Mouse (Mus musculus) small intestine, adult 2 months (tissue): ENCODE results near the gene Inpp5a. TPM values are rescaled to one million over a fixed set of nuclear protein-coding genes. Genes with fewer than 3 reads are reported as not detected.

ENCODE experiments used
- H3K27ac ChIP-seq: fragments of 200-500 bp; 2 replicates; pipeline ENCODE4 v1.5.1; 2012; ENCODE audit warnings: low read depth, low read length, control low read depth, inconsistent platforms; ENCODE audit not compliant: insufficient read depth
- H3K27me3 ChIP-seq: fragments of 200-500 bp; 2 replicates; pipeline ENCODE4 v1.6.1; 2012; ENCODE audit warnings: mild to moderate bottlenecking, moderate library complexity, low read length, inconsistent platforms; ENCODE audit not compliant: control insufficient read depth, insufficient read depth
- H3K36me3 ChIP-seq: fragments of 200-500 bp; 2 replicates; pipeline ENCODE4 v1.6.1; 2012; ENCODE audit warnings: mild to moderate bottlenecking, low read length, control low read depth, inconsistent platforms; ENCODE audit not compliant: control insufficient read depth, insufficient read depth
- H3K4me1 ChIP-seq: fragments of 200-500 bp; 2 replicates; pipeline ENCODE4 v1.6.1; 2012; ENCODE audit warnings: low read length, inconsistent platforms, mixed read lengths; ENCODE audit not compliant: control insufficient read depth, insufficient read depth, insufficient read length
- H3K4me3 ChIP-seq: fragments of 200-500 bp; 2 replicates; pipeline ENCODE4 v1.5.1; 2012; ENCODE audit warnings: low read depth, mild to moderate bottlenecking, control low read depth, inconsistent platforms, low read length, moderate library complexity
- CTCF ChIP-seq: fragments of 200-500 bp; IDR thresholded peaks from 2 replicates; pipeline ENCODE4 v1.5.1; 2012; ENCODE audit warnings: low read depth, mild to moderate bottlenecking, control low read depth, inconsistent platforms, low read length, moderate library complexity, mixed read lengths; ENCODE audit not compliant: insufficient replicate concordance, insufficient read length; ENCODE audit errors: extremely low read depth
- POLR2A ChIP-seq: fragments of 200-500 bp; IDR thresholded peaks from 2 replicates; pipeline ENCODE4 v1.6.1; 2012; ENCODE audit warnings: low read depth, mild to moderate bottlenecking, control low read depth, inconsistent platforms, low read length, moderate library complexity
- WGBS: fragments of 180-500 bp; shearing (Covaris S2); methylation state at CpG from one replicate; pipeline ENCODE4 v1.1.7; 2018; 5-methylcytosine and 5-hydroxymethylcytosine counted together
- polyA plus RNA-seq: library from polyadenylated mRNA; depleted of rRNA; stranded (reverse); fragments of >200 nt; gene quantifications from 2 replicates; pipeline ENCODE4 v1.2.3, GENCODE M21; 2012

The Inpp5a gene
- polyA plus RNA-seq, 1 experiment = 56.6 TPM

DNA sequence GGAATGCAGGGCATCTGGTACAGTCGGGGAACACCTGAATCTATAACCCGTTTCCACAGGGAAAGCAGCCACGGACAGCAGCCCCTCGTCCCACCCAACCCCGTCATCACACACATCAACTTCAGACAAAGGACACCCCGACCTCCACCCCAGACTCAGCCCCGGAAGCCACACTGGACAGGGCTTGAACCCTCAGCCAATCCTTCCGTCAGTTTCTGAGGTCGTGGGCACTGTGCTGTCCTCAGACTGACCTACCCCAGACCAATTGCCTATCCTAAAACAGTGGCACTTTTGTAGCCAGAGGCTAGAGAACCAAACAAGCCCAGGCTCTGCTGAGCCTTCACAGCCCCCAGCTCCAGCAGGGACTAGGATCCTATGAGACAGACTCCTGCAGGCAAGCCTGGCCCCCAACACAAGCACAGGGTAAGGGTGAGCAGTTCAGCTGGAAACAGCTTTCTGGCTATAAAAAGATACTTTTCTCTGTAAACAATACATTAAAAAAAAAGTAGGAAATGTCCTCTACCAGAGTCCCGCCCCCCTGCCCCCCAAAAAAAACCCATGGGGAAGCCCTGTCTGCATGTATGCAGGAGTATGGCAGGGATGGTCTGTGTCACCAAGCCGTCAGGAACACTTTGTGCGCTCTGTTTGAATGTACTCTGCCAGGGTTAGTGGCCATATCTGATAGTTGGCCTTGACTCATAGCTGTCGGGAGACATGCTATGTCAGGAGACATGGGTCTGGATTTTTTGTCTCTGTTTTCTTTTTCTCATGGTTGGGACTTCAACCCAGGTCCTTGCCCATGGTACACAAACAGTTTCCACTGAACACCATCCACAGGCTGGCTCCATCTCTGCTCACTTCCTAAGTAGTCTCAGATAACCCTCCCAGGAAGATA lies 23.7 kb upstream of the Inpp5a start:
- peak overlapping the region; percentile 43 for H3K27ac ChIP-seq
- WGBS = 80% methylated on average over 13 of the region's 13 CpGs
- no peak overlapping the region for H3K4me3 ChIP-seq
- H3K27me3 ChIP-seq = no peaks in the 10 kb centered on the region
- peaks cover 57% of the 10 kb centered on the region for H3K4me1 ChIP-seq
- TF ChIP-seq POLR2A (no peak), CTCF (no peak)
- H3K36me3 ChIP-seq = no peaks in the 10 kb centered on the region

DNA sequence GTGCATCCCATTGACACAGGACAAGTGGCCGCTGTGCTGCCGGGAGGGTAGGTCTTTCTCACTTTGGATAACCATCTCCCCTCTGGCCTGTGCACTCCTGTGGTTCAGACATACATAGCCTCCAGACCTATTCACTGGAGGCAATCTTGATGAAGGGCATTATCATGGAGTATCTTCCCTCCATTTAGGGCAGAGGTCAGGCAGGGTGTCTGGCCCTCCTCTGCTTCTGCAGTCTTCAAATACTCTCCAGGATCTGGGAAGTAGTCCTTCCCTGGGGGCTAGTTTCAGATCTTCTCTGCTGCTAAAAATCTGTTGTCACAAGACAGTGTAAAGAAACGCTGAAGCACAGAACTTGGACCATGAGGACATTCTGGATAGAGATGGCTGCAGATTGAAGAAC lies 22.8 kb upstream of the Inpp5a start:
- Histone ChIP-seq H3K4me3 (no peak overlapping the region), H3K36me3 (no peaks in the 10 kb centered on the region), H3K27me3 (no peaks in the 10 kb centered on the region), H3K4me1 (peaks cover 63% of the 10 kb centered on the region), H3K27ac (peak overlapping the region; percentile 43)
- TF ChIP-seq POLR2A (no peak), CTCF (no peak)
- WGBS = 88% methylated on average over 3 of the region's 3 CpGs

DNA sequence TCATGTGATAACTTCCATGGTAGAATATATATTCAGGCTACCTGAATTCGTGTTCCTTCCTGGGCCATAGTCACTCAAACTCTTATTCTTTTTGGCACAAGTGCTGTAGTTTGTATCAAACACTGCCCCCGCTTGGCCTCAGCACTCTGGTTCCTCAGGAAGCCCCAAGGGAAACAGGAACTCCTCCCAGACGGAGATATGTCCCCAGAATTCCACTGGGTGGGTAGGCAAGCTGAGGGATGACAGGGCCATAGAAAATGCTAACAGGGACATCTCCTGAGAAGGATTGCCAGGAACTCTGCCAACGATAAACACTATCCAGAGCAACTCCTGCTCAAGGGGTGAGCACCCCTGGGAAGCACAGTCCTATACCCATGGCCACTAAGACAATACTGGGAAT lies 22.4 kb upstream of the Inpp5a start:
- H3K36me3 ChIP-seq = no peaks in the 10 kb centered on the region
- peaks cover 66% of the 10 kb centered on the region for H3K4me1 ChIP-seq
- H3K27me3 ChIP-seq = no peaks in the 10 kb centered on the region
- WGBS = 76% methylated on average over 4 of the region's 4 CpGs
- no peak overlapping the region for H3K4me3 ChIP-seq
- TF ChIP-seq CTCF = no peak
- no peak for TF ChIP-seq POLR2A
- H3K27ac ChIP-seq = 0 out of 2 replicates have a peak overlapping the region, but pooled peaks have one; percentile 43

DNA sequence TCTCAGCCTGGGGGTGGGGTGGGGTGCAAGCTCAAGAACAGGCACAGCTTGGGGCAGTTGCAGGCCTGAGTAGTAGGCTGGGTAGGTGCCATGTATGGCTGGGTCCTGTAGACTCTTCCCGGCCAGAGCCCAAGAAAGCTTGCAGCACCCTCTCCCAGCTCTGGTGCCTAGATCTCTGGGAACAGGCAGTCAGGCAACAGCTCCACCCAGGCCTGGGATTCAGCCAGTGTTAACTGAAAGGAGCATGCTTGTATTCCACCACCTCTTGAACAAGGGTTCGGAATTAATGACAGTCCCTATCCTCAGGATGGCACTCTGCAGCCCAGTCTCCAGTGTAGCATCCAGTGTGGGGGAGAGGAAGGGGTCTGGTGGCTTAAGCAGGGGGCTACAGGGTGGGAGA lies 20.7 kb upstream of the Inpp5a start:
- Histone ChIP-seq H3K4me3 (no peak overlapping the region), H3K27me3 (no peaks in the 10 kb centered on the region), H3K4me1 (peaks cover 68% of the 10 kb centered on the region), H3K36me3 (no peaks in the 10 kb centered on the region), H3K27ac (peak overlapping the region; percentile 73)
- 32% methylated on average over 2 of the region's 2 CpGs for WGBS
- no peak for TF ChIP-seq POLR2A

DNA sequence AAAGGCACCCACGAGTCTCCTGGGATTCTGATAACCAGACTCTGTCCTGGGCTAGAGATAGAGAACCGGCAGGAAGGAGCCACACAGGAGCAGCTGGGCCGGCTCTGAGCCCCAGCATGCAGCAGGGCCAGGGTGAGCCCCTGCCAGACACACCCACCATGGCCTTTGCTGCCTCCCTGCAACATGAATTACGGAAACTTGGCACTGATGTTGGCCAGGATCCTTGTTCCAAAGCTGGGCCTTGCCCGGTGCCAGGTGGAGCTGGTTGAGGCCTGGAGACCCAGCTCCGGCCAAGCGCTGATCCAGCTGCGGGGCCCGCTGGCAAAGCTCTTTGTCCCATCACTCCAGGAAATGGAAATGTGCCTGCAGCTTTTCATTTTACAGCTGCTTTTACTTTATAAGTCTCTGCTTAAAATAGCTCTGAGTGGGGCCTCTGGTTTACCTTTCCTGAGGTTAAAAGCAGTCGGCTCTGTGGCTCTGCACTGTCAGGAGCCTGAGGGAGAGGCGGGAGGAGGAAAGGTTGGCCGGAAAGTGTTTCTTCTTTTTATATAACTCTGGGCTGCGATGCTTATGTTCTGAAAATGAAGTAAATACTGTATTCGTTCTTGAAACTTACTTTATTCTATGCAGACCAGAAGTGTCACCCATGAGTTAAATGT lies 20.1 kb upstream of the Inpp5a start:
- H3K27ac ChIP-seq = peak overlapping the region; percentile 73
- H3K4me3 ChIP-seq = no peak overlapping the region
- H3K27me3 ChIP-seq = no peaks in the 10 kb centered on the region
- TF ChIP-seq POLR2A = no peak
- no peak for TF ChIP-seq CTCF
- H3K36me3 ChIP-seq = no peaks in the 10 kb centered on the region
- H3K4me1 ChIP-seq = peaks cover 62% of the 10 kb centered on the region
- 14% methylated on average over 14 of the region's 14 CpGs for WGBS

DNA sequence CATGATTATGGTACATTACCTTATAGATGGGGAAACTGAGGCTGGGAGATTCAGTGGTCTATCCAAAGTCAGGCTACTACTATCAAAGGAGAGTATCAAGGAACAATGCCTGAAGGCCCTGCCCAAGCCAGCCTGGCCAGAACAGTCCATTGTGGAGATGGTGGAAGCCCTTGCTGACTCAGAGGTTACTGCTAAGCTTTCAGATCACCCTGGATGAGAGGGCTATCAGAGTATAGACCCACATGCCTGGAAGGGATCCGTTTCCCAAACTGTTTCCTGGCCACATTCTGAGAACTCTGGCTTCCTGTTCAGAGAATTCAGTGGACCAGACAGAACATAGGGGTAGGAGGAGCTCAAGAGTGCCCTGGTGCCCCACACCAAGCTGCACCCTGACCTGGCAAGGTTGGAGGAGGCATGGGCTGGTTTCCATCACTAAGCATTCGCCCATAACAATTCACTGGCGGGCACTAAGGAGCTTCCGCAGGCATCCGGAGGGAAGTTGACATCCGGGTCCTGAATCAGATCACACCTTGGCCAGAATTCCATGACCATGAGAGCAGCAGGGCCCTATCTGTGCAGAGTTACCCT lies 19.3 kb upstream of the Inpp5a start:
- H3K36me3 ChIP-seq = no peaks in the 10 kb centered on the region
- H3K4me1 ChIP-seq = peaks cover 56% of the 10 kb centered on the region
- no peaks in the 10 kb centered on the region for H3K27me3 ChIP-seq
- no peak overlapping the region for H3K4me3 ChIP-seq
- 79% methylated on average over 6 of the region's 6 CpGs for WGBS
- TF ChIP-seq CTCF (no peak), POLR2A (no peak)
- H3K27ac ChIP-seq = peak overlapping the region; percentile 73

DNA sequence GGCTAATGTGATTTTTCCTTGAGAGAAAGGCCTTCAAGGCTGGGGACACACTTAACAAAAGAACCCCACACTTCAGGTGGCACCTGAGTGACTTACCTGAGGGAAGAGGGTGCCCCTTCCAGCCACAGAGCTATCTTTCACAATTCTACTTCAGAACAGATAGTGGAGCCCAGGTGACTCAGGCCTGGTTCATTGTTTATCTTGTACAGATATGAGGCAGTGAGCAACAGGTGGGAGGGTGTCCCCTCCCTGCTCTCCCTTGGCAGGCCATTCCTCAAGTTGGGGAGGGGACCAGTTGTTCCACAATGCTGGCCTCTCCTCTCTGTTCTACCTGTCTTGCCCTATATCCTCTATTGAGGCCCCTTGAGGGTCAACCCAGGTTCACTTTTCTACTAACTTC lies 17.5 kb upstream of the Inpp5a start:
- H3K36me3 ChIP-seq = no peaks in the 10 kb centered on the region
- H3K4me1 ChIP-seq = peaks cover 43% of the 10 kb centered on the region
- H3K27ac ChIP-seq = peak overlapping the region; percentile 46; the same call in 1 of the 2 replicates
- H3K27me3 ChIP-seq = no peaks in the 10 kb centered on the region
- H3K4me3 ChIP-seq = no peak overlapping the region
- TF ChIP-seq POLR2A (no peak), CTCF (no peak)
